Mouse (Mus musculus) CH12.LX (cell line): ENCODE measurements around the gene Dpp4.
A peak's percentile ranks its signal among the peaks of the same experiment; 100 is the strongest.

Experiments
- CTCF ChIP-seq, 2 experiments: IDR thresholded peaks in 1 of 2; conservative IDR thresholded peaks in 1 of 2; 2 replicates each; pipeline ENCODE4 v1.5.1; 2011 to 2012; ENCODE audit warnings: low read depth in 2 of 2, low read length in 2 of 2, improper control_type of control experiment in 1 of 2, inconsistent platforms in 1 of 2, mild to moderate bottlenecking in 1 of 2, moderate library complexity in 1 of 2
- EP300 ChIP-seq: IDR thresholded peaks from 2 replicates; pipeline ENCODE4 v1.6.1; 2011; ENCODE audit warnings: low read length, improper control_type of control experiment
- JUN ChIP-seq: IDR thresholded peaks from 2 replicates; pipeline ENCODE4 v1.6.1; 2011; ENCODE audit warnings: low read depth, mild to moderate bottlenecking, low read length, improper control_type of control experiment, moderate library complexity; ENCODE audit not compliant: insufficient read depth
- JUND ChIP-seq: conservative IDR thresholded peaks from 2 replicates; pipeline ENCODE4 v1.6.1; 2011; ENCODE audit warnings: low read depth, low read length, improper control_type of control experiment
- MAFK ChIP-seq: IDR thresholded peaks from 2 replicates; pipeline ENCODE4 v1.6.1; 2011; ENCODE audit warnings: low read length, improper control_type of control experiment; ENCODE audit not compliant: insufficient replicate concordance
- MEF2A ChIP-seq: IDR thresholded peaks from 2 replicates; pipeline ENCODE4 v1.6.1; 2014; ENCODE audit warnings: low read depth, mild to moderate bottlenecking, inconsistent platforms, low read length, improper control_type of control experiment, borderline replicate concordance
- MXI1 ChIP-seq: IDR thresholded peaks from 2 replicates; pipeline ENCODE4 v1.6.1; 2011; ENCODE audit warnings: mild to moderate bottlenecking, low read depth, low read length, improper control_type of control experiment
- POLR2A ChIP-seq: IDR thresholded peaks from 2 replicates; pipeline ENCODE4 v1.6.1; 2011; ENCODE audit warnings: low read depth, mild to moderate bottlenecking, improper control_type of control experiment, low read length
- POLR2AphosphoS2 ChIP-seq: IDR thresholded peaks from 2 replicates; pipeline ENCODE4 v1.6.1; 2011; ENCODE audit warnings: low read depth, low read length, improper control_type of control experiment
- RCOR1 ChIP-seq: conservative IDR thresholded peaks from 2 replicates; pipeline ENCODE4 v1.6.1; 2012; ENCODE audit warnings: low read depth, mild to moderate bottlenecking, inconsistent platforms, low read length, improper control_type of control experiment

DNA sequence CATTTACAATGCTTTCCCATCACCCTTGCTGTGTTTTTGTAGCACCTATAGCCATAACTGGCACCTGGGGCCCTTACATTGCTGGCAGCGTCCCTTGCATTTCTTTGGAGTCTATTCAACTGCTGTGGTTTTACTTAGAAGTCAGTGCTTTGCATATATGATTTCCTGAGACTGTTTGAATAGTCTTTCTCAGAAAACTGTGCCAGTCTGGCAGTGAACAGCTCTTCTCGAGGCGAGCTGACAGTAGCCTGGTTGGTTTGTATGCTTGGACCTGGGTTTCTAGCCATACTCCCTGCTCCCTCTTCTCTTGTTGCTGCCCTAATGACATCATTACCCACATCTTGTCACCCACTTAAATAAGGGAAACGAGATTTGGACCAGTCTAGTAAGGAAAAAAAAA, 80.1 kb downstream of the Dpp4 start:
- TF ChIP-seq EP300 = peak; percentile 55
- no peak for TF ChIP-seq POLR2A
- no peak for TF ChIP-seq MXI1
- 0 out of 2 replicates have a peak, but pooled peaks have one; percentile 30 for TF ChIP-seq RCOR1
- TF ChIP-seq MAFK = no peak
- no peak for TF ChIP-seq JUND
- no peak for TF ChIP-seq POLR2AphosphoS2
- TF ChIP-seq JUN = no peak
- no peak for TF ChIP-seq CTCF (conservative IDR thresholded peaks at IDR 0.05 in 1 of 2, IDR thresholded peaks at IDR 0.05 in 1 of 2; ENCODE audit: low read depth in 2 of 2, low read length in 2 of 2)
- TF ChIP-seq MEF2A = peak; percentile 53; the same call in 1 of the 2 replicates
